Mouse (Mus musculus): Measurements from ENCODE around the gene Sprr1a.

- no peak for TF ChIP-seq CTCF (IDR thresholded peaks at IDR 0.05; ENCODE audit: low read depth)
- no peak for TF ChIP-seq EP300 (IDR thresholded peaks at IDR 0.05; ENCODE audit: low read depth)
These were observed 48.7 kb upstream of the Sprr1a start, which contains the start of gene 2310046K23Rik for GRCm38 (mm10) chr3:92534411-92534810.

Data from liver, postnatal 0 days (tissue).